Mouse (Mus musculus): Measurements from ENCODE around the gene Egln2.

Egln2 gene

DNA sequence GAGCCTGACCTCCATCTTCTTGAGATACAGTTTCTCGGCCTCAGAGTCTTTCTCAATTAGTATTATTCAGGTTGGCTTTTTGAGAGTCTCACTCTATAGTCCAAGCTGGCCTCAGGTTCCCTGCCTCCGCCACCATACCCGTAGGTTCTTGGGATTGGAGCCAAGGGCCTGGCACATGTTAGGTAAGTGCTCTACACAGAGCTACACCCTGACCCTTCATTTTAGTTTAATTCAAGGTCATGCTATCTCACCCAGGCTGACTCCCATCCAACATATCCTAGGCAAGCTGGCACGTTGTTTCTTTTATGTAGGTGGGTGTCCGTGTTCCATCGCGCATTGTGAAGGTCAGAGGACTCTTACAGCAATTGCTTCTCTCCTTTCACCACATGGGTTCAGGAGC, 8.3 kb upstream of the Egln2 start:
- DNase-seq (ENCODE audit: low spot score): no peak

DNA sequence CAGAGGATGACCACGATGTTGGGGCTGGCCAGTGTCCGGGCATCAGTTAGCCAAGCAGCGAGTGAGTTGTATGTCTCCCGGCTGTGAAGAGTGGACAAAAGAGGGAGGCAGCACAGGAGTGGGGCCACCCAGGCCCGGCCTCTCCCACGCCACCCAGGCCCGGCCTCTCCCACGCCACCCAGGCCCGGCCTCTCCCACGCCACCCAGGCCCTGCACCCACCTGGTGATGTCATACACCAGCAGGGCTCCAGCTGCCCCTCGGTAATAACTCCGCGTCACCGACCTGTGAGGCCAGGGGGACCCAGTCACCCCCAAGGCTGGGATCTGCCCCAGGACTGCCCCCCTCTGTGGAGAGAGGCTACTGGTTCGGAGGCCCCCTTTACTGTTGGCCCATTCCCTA, 7.9 kb upstream of the Egln2 start:
- DNase-seq (ENCODE audit: low spot score): no peak

DNA sequence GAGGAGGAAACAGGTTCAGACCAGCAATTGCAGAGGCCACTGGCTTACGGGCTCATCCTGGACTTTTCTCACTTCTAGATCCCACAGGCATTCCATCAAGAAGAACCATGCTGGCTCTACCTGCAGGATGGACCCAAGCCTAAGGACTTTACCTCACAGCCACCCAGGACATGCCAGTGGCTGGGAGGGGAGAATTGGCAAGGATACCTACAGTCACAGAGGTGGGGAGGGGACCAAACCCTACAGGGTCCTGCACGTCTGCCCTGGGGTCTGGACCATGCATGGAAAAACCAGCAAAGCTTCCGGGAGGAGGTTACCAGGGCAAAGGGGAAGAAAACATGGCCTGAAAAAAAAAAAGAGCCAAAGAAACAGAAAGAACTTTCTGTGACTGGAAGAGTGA, 4.4 kb upstream of the Egln2 start:
- no peak for DNase-seq (ENCODE audit: low spot score)

DNA sequence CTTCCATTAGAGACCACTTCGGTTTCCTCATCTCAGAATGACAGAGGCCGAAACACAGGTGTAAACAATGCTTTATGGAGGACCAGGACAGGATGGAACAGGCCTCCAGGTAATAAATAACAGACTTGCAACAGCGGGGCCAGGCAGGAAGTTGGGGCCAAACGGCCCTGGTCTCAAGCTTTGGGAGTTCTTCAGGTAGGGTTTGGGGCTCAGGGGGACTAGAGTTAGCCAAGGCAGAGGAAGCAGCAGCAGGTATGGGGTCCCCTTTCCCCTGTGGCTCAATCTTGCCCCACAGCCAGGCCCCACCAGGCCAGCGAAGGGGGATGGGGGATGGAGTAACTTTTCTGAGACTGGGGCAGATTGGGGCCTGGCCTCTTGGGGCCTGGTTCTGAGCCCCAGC, 1.8 kb upstream of the Egln2 start:
- DNase-seq (ENCODE audit: low spot score): no peak

DNA sequence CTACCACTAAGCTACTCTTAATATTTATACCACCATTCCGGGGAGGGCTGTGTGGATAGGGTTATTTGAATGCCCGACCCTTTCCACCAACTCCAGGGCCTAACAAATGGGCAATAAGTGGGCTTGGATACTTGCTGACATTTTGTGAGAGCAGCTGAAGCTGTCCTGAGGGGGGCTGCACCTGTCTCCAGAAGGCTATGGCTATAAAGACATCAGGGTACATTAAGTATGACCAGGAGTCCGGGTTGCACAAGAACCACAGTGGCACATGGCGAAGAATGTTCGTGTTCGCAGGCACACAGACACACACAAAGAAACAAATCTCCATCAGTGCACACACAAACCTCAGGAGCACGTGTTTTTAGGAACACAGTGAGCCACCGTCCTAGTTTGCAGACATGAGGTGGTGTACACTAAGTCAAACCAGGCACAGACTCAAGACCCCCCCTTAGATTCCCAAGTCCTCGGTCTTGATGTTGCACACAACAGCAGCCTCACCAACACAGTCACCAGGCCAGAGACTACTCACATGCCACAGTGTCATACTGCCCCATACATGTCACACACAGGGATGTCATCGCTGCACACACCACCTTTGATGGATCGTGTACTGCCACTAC, 983 bp upstream of the Egln2 start:
- no peak for DNase-seq (ENCODE audit: low spot score)

DNA sequence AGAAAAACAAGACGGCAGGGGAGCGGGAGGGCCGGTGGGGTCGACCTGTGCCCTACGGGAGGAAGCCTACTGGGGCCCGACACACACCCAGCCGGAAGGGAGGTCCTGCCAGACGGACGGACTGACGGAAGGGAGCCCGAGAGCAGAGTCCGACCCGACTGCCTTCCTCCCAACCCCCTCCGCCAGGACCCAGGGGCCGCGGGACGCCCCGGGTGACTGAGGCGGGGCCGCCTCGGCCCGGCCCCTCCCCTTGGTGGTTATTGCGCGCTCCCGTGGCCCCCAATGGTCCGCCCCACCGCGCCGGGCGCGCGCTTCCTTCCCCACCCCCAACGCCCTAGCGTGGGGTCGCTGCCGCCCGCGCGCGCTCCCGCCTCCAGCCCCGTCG, 381 bp downstream of the Egln2 start:
- peak; percentile 82 for DNase-seq (ENCODE audit: low spot score)

DNA sequence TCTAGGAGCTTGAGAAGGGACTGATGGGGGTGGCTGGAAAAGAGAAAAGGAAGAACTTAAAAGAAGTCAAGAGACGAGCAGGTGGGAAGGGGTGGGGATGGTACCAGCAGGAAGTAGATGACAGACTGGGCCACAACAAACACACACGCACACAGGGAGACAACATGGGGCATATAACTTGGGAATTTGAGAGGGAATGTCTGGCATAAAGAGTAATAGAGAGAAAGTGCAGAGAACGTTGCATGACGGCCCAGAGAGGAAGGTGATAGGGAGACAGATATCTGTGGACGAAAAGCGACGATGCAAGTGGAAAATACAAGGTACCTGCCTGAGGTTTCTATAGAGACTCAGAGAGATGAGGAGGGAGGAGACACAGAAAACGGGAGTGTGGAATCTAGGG, 906 bp downstream of the Egln2 start:
- no peak for DNase-seq (ENCODE audit: low spot score)

DNA sequence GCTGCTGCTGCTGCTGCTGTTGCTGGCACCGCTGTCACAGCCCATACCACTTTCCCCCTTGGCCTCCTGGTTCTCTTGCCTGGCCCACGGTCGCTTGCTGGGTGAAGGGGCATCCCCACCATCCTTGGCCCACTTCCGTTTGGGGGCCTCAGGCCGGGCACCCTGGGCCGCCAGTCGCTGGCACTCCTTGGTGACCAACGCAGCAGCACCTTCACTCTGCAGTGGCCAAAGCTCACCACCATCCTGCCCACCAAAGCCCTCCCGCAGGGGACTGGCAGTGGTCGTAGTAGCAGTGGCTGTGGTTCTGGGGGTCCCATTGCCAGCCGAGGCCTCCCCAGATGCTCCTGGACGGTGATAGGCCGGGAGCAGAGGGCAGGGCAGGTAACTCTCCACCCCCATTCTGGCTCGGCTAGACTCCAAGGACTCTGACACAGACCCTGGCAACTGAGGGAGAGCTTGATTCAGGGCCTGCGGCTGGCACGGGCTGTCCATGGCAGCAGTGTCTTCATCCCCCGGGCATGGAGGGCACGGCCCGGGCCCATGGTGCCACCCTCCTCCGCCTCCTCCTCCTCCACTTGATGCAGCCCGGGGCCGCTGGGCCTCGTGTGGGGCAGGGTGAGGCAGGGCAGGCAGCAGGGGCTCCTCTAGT, 1.5 kb downstream of the Egln2 start:
- DNase-seq (ENCODE audit: low spot score): peak; percentile 50

DNA sequence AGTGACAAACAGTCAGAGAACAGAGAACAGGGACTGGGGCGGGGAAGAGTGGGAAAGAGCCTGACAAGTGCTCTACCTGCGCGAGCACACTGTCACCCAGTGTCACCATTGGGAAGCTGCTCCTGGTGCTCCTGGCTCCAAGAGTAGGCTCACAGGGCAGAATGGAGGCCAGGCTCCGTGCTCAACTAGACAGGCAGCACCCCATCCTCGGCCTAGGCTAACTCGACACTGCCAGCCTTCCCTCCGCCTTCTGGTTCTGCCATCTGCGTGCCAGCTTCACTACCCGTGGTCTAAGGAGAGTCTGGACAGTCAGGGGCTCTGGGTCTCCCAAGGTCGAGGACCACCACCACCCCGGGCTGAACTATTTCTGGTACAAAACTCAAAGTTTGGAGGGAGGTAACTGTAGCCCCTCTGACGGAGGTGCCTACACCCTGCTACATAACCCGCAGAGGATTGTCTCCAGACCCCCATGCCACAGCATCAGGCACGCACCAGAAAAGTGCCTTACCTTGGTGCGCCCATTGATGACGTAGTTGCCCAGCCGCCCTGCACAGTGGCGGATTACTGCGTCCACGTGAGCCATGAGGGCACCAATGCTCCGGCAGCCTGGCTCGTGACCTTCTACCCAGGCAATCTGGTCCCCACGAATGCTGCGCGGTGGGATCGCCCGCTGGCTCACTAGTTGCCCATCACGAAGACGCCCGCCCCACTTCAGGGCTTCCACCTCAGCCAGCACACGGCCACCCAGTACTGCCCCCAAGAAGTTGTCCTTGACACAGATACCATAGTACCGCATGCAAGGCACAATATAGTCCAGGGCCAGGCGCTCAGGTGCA, 2.3 kb downstream of the Egln2 start:
- DNase-seq (ENCODE audit: low spot score): peak; percentile 47

DNA sequence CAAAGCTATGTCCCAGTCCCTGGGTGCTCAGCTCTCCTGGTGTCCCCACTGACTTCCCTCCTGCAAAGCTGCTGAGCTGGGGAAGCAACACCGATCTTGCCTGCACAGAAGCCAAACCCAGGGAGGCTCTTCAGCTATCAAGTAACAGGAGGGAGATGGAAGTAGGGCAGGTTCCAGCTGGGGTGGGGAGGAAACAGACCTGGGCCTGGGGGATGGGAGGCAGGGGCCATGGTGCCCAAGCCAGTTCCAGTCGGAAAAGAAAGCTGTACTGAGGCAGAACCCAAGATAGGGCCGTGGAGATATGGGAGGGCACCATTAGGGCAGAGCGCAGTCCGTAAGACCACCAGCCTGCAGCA, 3.2 kb downstream of the Egln2 start:
- DNase-seq (ENCODE audit: low spot score): no peak

DNA sequence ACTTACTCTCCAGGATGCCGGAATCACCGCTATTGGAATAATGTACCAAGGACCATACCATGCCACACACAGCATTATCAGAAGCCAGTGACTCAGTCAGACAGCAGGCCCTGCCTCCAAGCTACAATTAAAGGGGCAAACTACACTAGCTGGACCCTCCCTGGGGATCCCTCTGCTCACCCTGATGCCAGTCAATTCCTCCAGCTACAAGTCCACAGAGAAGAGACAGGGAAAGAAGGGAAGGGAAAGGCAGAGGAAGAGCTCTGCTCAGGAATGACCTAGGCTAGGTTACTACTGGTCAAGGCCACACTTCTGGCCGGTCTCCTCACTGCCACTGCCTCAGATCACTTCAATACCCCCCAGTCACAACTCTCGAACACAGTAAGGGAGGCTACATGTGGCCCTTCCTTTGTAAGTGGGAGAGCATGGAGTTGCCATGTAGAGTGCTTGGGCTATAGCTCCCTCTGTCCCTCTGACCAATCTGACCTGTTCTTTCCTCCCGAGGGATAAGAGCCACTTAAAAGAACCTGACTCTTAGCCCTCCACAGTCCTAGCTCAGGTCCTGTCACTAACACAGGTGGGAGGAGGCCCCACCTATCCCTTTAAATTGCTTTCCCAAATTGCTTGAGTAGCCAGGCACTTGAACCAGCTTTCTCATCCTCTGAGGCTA, 3.7 kb downstream of the Egln2 start:
- DNase-seq (ENCODE audit: low spot score): no peak

DNA sequence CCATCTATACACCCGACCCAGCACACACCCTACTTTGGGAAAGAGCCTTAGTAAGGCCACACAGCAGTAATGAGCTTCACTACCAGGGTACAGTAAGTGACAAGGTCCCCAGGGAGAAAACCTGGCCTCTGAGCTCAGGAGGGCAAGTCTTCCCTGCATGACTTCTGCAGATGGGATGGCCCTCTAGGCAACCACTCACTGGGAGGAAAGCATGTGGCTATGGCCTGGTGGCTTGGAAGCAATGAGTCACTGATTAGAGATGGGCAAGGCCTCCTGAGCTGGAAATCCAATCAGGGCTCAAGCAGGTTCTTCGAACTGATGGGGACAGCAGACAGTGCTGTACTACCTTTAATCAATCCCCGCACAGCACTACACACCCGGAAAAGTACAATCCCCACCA, 4.9 kb downstream of the Egln2 start:
- no peak for DNase-seq (ENCODE audit: low spot score)

DNA sequence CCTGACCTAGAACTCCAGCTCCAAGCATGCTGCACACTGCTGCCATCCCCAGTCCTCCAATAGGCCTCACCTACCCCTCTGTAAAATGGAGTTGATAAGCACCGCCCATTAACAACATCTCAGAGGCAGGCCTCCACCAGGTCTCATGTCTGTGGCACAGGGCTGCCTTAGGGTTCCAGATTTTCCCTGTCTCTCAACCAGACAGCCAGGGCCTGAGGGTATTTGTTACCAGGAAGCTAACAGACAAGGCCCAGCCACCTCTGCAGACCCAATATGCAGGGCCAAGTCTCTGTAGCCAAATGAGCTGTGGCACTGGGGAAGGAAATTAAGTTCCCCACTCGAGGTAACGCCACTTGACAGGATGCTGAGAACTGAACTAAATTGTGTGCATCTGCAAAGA, 5.7 kb downstream of the Egln2 start:
- no peak for DNase-seq (ENCODE audit: low spot score)

DNA sequence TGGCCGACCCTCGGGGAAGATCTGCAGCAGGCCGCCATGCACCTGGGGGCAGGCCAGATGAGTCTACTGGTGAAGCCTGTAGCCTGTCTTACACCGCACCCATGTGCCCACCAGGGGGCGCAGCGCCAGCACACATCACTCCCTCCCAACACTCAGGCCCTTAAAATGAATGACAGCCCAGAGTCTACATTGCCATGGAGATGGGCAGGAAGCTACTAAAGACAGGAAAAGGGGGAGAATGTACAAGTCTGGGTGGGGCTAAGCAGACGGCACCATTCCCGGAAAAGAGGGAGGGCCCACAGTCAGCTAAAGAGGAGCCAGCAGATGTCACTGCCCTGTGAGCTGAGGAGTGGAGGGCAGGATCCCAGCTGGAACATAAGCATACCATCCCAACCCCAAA, 6.7 kb downstream of the Egln2 start:
- peak; percentile 91 for DNase-seq (ENCODE audit: low spot score)

DNA sequence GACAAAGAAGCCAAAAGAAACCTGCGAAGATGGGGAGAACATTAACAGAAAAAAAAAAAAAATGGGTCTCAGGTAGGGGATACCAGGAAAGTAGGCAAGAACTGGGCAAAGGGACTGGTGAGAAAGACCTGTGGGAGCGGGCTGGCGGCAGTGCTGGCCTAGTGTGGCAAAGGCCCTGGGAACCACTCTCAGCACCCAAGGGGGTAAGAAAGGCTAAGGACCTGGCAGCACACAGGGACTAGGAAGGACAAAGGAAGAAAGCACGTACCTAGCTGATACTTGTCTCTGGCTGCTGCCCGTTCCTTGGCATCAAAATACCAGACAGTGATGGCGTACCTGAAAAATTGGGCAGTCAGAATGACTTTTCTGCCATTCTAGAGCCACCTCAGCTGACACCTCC, 7.3 kb downstream of the Egln2 start:
- DNase-seq (ENCODE audit: low spot score): no peak

DNA sequence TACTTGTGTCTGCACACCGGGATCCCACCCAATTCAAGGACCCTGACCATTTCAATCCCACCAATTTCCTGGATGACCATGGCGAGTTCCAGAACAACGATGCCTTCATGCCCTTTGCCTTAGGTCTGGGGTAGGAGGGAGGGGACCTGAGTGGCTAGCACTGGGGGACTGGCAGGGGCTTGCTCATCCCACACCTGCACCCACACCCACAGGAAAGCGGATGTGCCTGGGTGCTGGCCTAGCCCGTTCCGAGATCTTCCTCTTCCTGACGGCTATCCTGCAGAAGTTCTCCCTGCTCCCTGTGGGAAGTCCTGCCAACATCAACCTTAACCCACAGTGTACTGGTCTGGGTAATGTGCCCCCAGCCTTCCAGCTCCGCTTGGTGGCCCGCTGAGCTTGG, 8.4 kb downstream of the Egln2 start:
- DNase-seq (ENCODE audit: low spot score): no peak

DNA sequence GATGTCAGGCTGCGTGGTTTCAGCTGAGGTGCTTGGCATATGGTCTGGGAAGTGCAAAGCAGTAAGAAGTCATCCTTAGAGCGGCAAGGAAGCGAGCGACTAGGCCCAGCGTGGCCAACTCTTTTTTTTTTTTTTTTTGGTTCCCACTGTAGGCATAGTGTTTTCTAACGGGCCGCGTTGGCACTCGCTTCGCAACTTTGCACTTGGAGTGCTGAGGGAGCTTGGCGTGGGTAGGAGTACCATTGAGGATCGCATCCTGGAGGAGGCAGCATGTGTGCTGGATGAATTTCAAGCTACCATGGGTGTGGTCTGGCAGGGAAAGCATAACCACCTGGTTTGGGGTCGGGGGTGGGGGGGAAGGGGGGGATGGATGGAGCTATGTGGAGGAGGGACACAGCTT, 10.6 kb downstream of the Egln2 start:
- DNase-seq (ENCODE audit: low spot score): peak; percentile 56

DNA sequence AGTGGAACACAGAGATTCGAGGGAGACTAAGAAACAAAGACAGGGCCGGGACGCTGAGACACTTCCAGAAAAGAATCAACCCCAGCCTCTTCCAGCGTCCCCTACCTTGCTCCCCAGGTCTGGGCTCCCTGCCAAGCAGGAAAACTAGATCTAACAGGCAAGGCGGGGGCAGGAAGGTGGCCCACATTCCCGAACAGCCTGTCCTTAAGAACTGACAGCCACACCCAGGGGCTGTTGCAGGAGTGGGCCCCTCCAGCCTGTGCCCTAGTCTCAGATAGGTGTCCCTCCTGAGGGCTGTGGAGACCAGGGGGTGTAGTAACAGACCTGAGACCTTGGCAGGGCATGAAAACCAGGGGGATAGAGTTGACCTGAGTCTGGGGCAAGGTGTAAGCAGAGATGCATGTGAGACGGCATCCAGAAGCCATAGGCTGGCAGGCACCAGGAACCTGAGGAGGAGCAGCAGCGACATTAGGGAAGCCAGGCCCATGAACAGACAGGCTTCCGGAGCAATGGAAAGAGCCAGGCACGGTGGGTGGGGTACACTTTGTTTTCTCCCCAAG, 13.3 kb downstream of the Egln2 start, which contains the start of gene Cyp2t4:
Gene Cyp2t4, plus strand, starts transcription at position 510 of the 560 bp plus-strand sequence.
- no peak for DNase-seq (ENCODE audit: low spot score)

DNA sequence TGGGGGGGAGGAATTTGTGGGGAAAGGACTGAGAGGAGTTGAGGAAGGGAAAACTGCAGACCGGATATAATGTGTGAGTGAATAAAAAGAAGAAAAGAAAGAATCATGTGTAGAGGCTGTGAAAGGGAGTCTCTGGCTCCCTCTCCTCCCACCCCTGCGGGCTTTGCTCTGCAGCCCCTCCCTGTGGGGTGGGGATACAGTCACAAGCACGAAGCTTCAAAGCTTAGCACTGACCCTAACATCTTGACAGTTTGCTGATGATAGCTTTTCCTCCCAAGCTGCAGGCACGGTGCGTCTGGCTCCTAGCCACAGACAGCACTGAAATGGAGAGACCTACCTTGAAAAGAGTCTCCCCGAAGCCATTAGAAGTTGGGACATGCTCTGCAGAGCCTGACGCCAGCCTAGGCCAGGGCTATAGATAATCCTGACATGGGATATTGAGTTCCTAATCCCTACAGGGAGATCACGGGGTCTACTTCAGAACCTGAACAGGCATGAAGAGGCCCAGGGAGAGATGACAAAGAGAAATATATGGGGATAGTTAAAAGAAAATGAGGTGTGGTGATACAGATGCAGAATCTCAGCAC, 30.1 kb downstream of the Egln2 start:
- DNase-seq (ENCODE audit: low spot score): no peak

DNA sequence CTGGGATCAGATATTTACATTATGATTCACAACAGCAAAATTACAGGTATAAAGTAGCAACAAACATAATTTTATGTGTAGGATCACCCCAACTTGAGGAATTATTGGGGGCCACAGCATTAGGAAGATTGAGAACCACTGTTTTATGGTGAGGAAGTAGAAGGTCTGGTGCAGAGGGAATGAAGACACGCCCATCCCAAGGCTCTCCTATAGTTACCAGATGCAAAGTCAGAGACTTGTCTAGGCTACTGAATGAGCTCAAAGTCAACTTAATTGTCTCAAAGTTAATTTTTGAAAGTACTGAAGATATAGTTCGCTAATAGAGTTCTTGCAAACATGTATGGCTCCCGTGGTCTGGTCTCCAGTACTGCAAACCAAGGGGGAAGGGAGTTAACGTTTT, 32.8 kb downstream of the Egln2 start:
- DNase-seq (ENCODE audit: low spot score): no peak

DNA sequence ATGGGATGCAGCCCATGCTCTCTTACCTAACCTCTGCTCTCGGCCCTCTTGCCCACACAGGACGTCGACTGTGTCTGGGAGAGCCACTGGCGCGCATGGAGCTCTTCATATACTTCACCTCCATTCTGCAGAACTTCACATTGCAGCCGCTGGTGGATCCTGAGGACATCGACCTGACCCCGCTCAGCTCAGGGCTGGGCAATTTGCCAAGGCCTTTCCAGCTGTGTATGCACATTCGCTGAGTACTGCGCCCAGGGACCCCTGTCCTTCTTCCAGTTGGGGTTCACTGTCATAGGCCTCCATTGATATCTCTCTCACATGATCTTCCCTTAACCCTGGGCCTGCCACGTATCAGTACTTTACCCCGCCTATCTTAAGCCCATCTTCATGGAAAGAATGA, 33.4 kb downstream of the Egln2 start:
- DNase-seq (ENCODE audit: low spot score): no peak

DNA sequence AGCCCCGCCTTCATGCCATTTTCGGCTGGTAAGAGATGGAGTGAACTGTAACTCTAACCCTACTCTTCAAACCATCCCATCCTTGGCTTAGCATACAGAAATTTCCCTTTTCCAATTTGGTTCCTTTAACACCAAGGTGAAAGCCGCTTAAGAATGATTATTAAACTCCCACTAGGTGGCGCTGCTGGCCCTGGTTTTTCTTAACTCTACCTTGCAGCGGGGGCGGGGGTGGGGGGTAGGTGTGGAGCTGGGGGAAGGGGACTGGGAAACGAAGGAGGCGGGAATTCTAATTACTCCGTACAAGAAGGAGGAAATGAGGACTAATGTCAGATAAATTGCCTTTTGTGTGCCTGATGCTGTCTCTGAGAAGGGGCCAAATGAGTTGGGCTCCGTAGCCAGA, 34.0 kb downstream of the Egln2 start:
- DNase-seq (ENCODE audit: low spot score): peak; percentile 50

Data from layer of hippocampus, adult 11-12 months (tissue).